Mouse (Mus musculus): ENCODE results near the gene Kcnq2. TPM values are rescaled to one million over a fixed set of nuclear protein-coding genes. Genes with fewer than 3 reads are reported as not detected.

The Kcnq2 gene
- polyA plus RNA-seq (2012): 0.02 TPM in 1 of 2 replicates, not detected in the other

DNA sequence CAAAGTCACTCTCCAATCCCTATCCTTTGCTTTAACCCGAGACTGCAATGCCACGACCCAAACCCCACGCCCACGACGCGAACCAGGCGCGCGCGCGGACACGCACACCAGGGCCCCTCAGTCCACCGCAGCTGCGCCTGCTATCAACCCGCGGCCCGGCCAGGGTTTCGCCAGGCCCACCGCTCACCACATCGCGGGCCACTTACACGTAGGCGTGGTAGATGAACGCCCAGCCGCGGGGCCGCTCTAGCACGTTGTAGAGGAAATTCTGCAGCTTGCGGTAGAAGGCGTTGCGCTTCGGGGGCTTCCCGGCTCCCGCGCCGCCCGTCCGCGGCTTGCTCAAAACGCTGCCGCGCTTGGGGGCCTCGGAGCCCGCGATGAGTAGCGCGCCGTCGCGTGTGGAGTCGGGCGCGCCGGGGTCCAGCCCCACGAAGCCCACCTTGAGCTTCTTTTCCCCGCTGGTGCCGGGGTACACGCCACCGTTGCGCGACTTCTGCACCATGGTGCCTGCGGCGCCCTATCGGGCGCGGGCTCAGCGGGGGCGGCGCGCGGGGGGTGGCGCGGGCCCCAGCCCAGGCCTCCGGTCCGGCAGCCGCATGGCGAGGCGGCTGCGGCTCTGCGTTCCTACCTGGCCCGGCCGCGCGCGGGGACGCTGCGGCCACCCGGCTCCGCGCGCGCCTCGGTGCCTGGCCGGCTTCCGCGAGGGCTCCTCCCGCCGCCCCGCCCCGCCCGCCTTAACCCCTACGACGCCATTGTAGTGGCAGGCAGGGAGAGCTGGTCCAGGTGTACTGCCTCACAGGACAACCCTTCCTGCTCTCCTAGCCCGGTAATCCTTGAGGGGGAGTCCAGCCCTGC is at the start of gene Kcnq2:
Gene Kcnq2, minus strand, starts transcription at position 710 of the 855 bp plus-strand sequence.

DNA sequence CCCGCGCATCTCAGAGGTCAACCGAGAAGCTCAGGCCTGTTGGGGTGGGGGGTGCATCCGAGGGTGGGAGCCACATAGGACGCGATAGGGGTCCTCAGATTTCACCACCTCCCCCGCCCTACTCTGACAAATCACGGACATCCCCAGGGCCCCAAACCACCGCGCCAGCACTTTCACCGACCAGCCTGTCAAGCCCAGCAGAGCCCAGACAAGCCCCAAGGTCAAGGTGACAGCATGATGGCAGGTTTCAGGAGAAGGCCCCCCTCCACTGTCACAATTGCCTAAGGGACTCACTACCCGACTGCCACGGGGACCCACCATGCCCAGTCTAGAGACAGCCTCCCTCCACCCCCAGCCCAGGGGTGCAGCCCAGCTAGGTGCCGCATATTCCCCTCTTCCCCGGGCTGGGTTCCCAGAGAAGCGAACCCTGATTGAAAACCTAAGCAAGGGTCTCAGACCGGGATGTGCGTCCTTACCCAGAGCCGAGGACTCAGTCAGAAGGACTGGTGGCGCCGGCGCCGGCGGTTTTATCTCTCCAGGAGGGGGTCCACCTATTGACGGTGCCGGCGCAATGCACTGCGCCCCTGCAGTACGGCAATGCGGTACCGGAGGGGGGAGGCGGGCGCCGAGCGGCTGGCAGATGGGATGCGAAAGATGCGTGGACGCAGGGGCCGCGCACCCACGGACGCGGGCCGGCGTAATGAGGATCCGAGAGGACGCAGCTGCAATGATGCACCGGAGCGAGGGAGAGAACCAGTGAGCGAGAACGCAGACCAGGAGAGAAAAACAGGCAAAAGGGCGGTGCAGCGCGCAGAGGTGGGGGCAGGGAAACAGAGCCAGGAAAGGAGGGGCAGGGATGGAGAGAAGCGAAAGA is 21.4 kb upstream of the Kcnq2 start, which contains the start of gene Eef1a2:
Gene Eef1a2, minus strand, starts transcription at position 767 of the 874 bp plus-strand sequence.

DNA sequence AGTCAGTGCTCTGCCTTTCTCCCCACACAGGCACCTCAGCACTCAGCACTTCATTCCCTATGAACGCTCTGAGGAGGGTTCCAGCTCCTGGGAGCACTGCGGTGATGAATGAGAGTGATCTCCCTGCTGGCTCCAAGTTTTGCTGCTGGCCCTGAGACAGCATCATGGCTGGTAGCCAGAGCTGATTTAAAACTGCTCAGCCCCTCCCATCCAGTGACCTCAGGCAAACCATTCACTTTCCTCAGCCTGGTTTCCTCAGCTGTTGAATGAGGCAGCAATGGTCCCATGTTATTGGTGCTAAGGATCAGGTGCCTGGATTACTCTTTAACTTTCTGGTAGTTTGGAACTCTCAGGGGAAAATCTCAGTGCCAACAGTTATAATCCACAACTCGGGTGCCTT is 91.7 kb downstream of the Kcnq2 start, which contains the start of gene Chrna4:
Gene Chrna4, minus strand, starts transcription at position 110 of the 400 bp plus-strand sequence.

Other genes with a start within 250 kb of the Kcnq2 start
- 71.6 and 72.8 TPM in 2 replicates for gene Ythdf1, start 214.4 kb downstream of the Kcnq2 start, polyA plus RNA-seq (2012)
- not detected in 2 replicates for gene Birc7, start 206.3 kb downstream of the Kcnq2 start, polyA plus RNA-seq (2012)
- not detected in 2 replicates for gene Nkain4, start 180.6 kb downstream of the Kcnq2 start, polyA plus RNA-seq (2012)
- gene Arfgap1, start 168.1 kb downstream of the Kcnq2 start, polyA plus RNA-seq (2012): 32.5 and 33.4 TPM in 2 replicates
- gene Col20a1, start 148.8 kb downstream of the Kcnq2 start, polyA plus RNA-seq (2012): 0.74 and 1.0 TPM in 2 replicates
- gene Chrna4, start 91.8 kb downstream of the Kcnq2 start, polyA plus RNA-seq (2012): 0.02 TPM in 1 of 2 replicates, not detected in the other
- not detected in 2 replicates for gene Eef1a2, start 21.7 kb upstream of the Kcnq2 start, polyA plus RNA-seq (2012)
- 186 and 195 TPM in 2 replicates for gene Ppdpf, start 51.9 kb upstream of the Kcnq2 start, polyA plus RNA-seq (2012)
- not detected in 2 replicates for gene Ptk6, start 67.5 kb upstream of the Kcnq2 start, polyA plus RNA-seq (2012)
- 0.09 TPM in 1 of 2 replicates, not detected in the other for gene Srms, start 77.9 kb upstream of the Kcnq2 start, polyA plus RNA-seq (2012)
- 0.21 TPM in 1 of 2 replicates, not detected in the other for gene Fndc11, start 84.7 kb upstream of the Kcnq2 start, polyA plus RNA-seq (2012)
- gene Helz2, start 106.7 kb upstream of the Kcnq2 start, polyA plus RNA-seq (2012): 8.9 and 9.5 TPM in 2 replicates
- 10.7 and 12.8 TPM in 2 replicates for gene Gmeb2, start 152.7 kb upstream of the Kcnq2 start, polyA plus RNA-seq (2012)
- not detected in 2 replicates for gene Stmn3, start 179.2 kb upstream of the Kcnq2 start, polyA plus RNA-seq (2012)
- 18.5 and 21.3 TPM in 2 replicates for gene Rtel1, start 184.4 kb upstream of the Kcnq2 start, polyA plus RNA-seq (2012)
- gene Zgpat, start 229.6 kb upstream of the Kcnq2 start, polyA plus RNA-seq (2012): 32.0 and 40.5 TPM in 2 replicates
- gene Arfrp1, start 230.1 kb upstream of the Kcnq2 start, polyA plus RNA-seq (2012): 16.0 and 20.7 TPM in 2 replicates
- gene Lime1, start 244.8 kb upstream of the Kcnq2 start, polyA plus RNA-seq (2012): 48.6 and 51.5 TPM in 2 replicates

All from megakaryocyte-erythroid progenitor cell, adult 5 weeks (primary cell).